Comparison of ENCODE assay signal across 24 mouse cellular contexts in genomic region chr15:93499866-93500265, GRCm38 (mm10).
DNase-seq lines count a peak whose midpoint lies in the region; ATAC-seq lines count a peak whose summit lies in the region.
"Had no signal": no experiment of that assay in that cellular context is flagged by ENCODE, and none has a peak within 500 bp of the region (broad histone marks: within the 10 kb centered on the region; RNA-seq: fewer than 3 reads in every experiment).

No protein-coding gene starts in this region.

- no peak overlapping the region for H3K4me2 ChIP-seq in kidney, embryonic 16.5 days (replicated peaks; ENCODE audit: low read depth, low read length)
- no peak overlapping the region for H3K4me2 ChIP-seq in kidney, embryonic 15.5 days
- H3K4me2 ChIP-seq in midbrain, embryonic 13.5 days (replicated peaks): no peak overlapping the region
- no peak overlapping the region for H3K4me2 ChIP-seq in midbrain, embryonic 16.5 days (ENCODE audit: low read length)
- H3K4me2 ChIP-seq: embryonic facial prominence, embryonic 13.5 days; heart, embryonic 12.5 days; limb, embryonic 12.5 days; liver, embryonic 12.5 days had no signal

- WGBS in kidney, embryonic 16.5 days: 83% methylated on average over 9 of the region's 9 CpGs
- 85% methylated on average over 9 of the region's 9 CpGs for whole genome bisulfite sequencing in kidney, embryonic 15.5 days
- 81% methylated on average over 9 of the region's 9 CpGs for WGBS in midbrain, embryonic 13.5 days
- WGBS in midbrain, embryonic 16.5 days: 74% methylated on average over 9 of the region's 9 CpGs

- peak; percentile 51 to 56 for DNase-seq in cerebellum, postnatal 10 days
- DNase-seq in cerebellum, adult 9-11 months: no peak
- peak; percentile 63 for DNase-seq in ZHBTc4 (ENCODE audit: low read depth, low spot score)
- DNase-seq: adrenal gland, postnatal 36 days; cerebellum, adult 11 months; gastrocnemius, postnatal 25 days; heart, adult 18-20 months; heart, postnatal 10 days; kidney, postnatal 10 days; lung, adult 2 months; thymus, adult 18-20 months; thymus, postnatal 36 days had no signal

- H3K4me1 ChIP-seq in kidney, embryonic 16.5 days (ENCODE audit: insufficient read depth, low read length): no peaks in the 10 kb centered on the region
- H3K4me1 ChIP-seq in kidney, embryonic 15.5 days: no peaks in the 10 kb centered on the region
- H3K4me1 ChIP-seq in midbrain, embryonic 13.5 days (replicated peaks): 0 out of 2 replicates have a peak, but pooled peaks cover 4% of the 10 kb centered on the region
- 0 out of 2 replicates have a peak, but pooled peaks cover 4% of the 10 kb centered on the region for H3K4me1 ChIP-seq in midbrain, embryonic 16.5 days (ENCODE audit: control insufficient read depth, insufficient read depth, low read length)
- H3K4me1 ChIP-seq: embryonic facial prominence, embryonic 13.5 days; heart, embryonic 12.5 days; hindbrain, embryonic 10.5 days; limb, embryonic 12.5 days; liver, embryonic 12.5 days had no signal

- no peak overlapping the region for H3K4me3 ChIP-seq in kidney, embryonic 16.5 days (ENCODE audit: low read length)
- H3K4me3 ChIP-seq in kidney, embryonic 15.5 days (replicated peaks): no peak overlapping the region
- no peak overlapping the region for H3K4me3 ChIP-seq in midbrain, embryonic 13.5 days (replicated peaks)
- H3K4me3 ChIP-seq in midbrain, embryonic 16.5 days (ENCODE audit: low read depth, low read length): no peak overlapping the region
- H3K4me3 ChIP-seq: embryonic facial prominence, embryonic 13.5 days; erythroblast, embryonic 14.5 days; heart, embryonic 12.5 days; hindbrain, embryonic 10.5 days; limb, embryonic 12.5 days; liver, embryonic 12.5 days had no signal

- no peak overlapping the region for H3K27ac ChIP-seq in kidney, embryonic 16.5 days (ENCODE audit: low read length)
- no peak overlapping the region for H3K27ac ChIP-seq in kidney, embryonic 15.5 days
- no peak overlapping the region for H3K27ac ChIP-seq in midbrain, embryonic 13.5 days
- H3K27ac ChIP-seq in midbrain, embryonic 16.5 days (ENCODE audit: low read length): no peak overlapping the region
- H3K27ac ChIP-seq: embryonic facial prominence, embryonic 13.5 days; hindbrain, embryonic 10.5 days; limb, embryonic 12.5 days; liver, embryonic 12.5 days; macrophage had no signal

- peaks cover 53% of the 10 kb centered on the region for H3K36me3 ChIP-seq in kidney, embryonic 16.5 days (ENCODE audit: insufficient read depth, low read length)
- H3K36me3 ChIP-seq in kidney, embryonic 15.5 days: peaks cover 77% of the 10 kb centered on the region
- H3K36me3 ChIP-seq in midbrain, embryonic 13.5 days: peaks cover 45% of the 10 kb centered on the region
- peaks cover 23% of the 10 kb centered on the region for H3K36me3 ChIP-seq in midbrain, embryonic 16.5 days (ENCODE audit: control insufficient read depth, insufficient read depth, low read length)

- no peak overlapping the region for H3K9ac ChIP-seq in kidney, embryonic 16.5 days (replicated peaks; ENCODE audit: low read length)
- no peak overlapping the region for H3K9ac ChIP-seq in kidney, embryonic 15.5 days
- no peak overlapping the region for H3K9ac ChIP-seq in midbrain, embryonic 13.5 days (replicated peaks)
- H3K9ac ChIP-seq in midbrain, embryonic 16.5 days (ENCODE audit: low read depth, low read length): no peak overlapping the region
- H3K9ac ChIP-seq: embryonic facial prominence, embryonic 13.5 days; heart, embryonic 12.5 days; limb, embryonic 12.5 days; liver, embryonic 12.5 days had no signal

- ATAC-seq in kidney, embryonic 16.5 days (ENCODE audit: low FRiP score, low TSS enrichment): peak; percentile 27; the same call in 1 of the 2 replicates
- no peak for ATAC-seq in kidney, embryonic 15.5 days (replicated peaks; ENCODE audit: low FRiP score)
- ATAC-seq in midbrain, embryonic 13.5 days: 0 out of 2 replicates have a peak, but pooled peaks have one; percentile 27
- no peak for ATAC-seq in midbrain, embryonic 16.5 days
- ATAC-seq: intestine, postnatal 0 days; liver, embryonic 12.5 days had no signal

- H3K27me3 ChIP-seq in kidney, embryonic 16.5 days (ENCODE audit: insufficient read depth, low read length): no peaks in the 10 kb centered on the region
- no peaks in the 10 kb centered on the region for H3K27me3 ChIP-seq in kidney, embryonic 15.5 days
- no peaks in the 10 kb centered on the region for H3K27me3 ChIP-seq in midbrain, embryonic 13.5 days
- no peaks in the 10 kb centered on the region for H3K27me3 ChIP-seq in midbrain, embryonic 16.5 days (ENCODE audit: control insufficient read depth, insufficient read depth, low read depth, low read length)
- H3K27me3 ChIP-seq: embryonic facial prominence, embryonic 13.5 days; heart, embryonic 12.5 days; limb, embryonic 12.5 days; liver, embryonic 12.5 days had no signal

- no peaks in the 10 kb centered on the region for H3K9me3 ChIP-seq in kidney, embryonic 16.5 days (ENCODE audit: low read length)
- H3K9me3 ChIP-seq in kidney, embryonic 15.5 days (replicated peaks): no peaks in the 10 kb centered on the region
- H3K9me3 ChIP-seq in midbrain, embryonic 13.5 days: no peaks in the 10 kb centered on the region
- H3K9me3 ChIP-seq in midbrain, embryonic 16.5 days (replicated peaks; ENCODE audit: control insufficient read depth, low read length, poor library complexity, severe bottlenecking): no peaks in the 10 kb centered on the region
- H3K9me3 ChIP-seq: embryonic facial prominence, embryonic 13.5 days; heart, embryonic 12.5 days; hindbrain, embryonic 10.5 days; limb, embryonic 12.5 days; liver, embryonic 12.5 days had no signal

Comparison
In these comparisons a context has a peak if more than half of its experiments do, and no peak if none do; other contexts are left out.
1. ATAC-seq: peak in kidney, embryonic 16.5 days (single experiment) and midbrain, embryonic 13.5 days (single experiment); none in kidney, embryonic 15.5 days (single experiment) and midbrain, embryonic 16.5 days (single experiment).